Mouse (Mus musculus): Measurements from ENCODE around the gene Gnmt.

GRCm38 (mm10) chr17:46725273-46725672, 3.7 kb downstream of the Gnmt start:
- TF ChIP-seq TAL1 (IDR thresholded peaks at IDR 0.05; ENCODE audit: low read length) (no peak), GABPA (IDR thresholded peaks at IDR 0.05; ENCODE audit: low read depth, low read length) (no peak), CTCF (IDR thresholded peaks at IDR 0.05 in 2 of 3, conservative IDR thresholded peaks at IDR 0.05 in 1 of 3; ENCODE audit: control insufficient read depth in 1 of 3, insufficient read depth in 1 of 3, low read depth in 2 of 3, low read length in 3 of 3, poor library complexity in 1 of 3, severe bottlenecking in 1 of 3) (peak; percentile 53 to 73 (median 70)), POLR2AphosphoS2 (IDR thresholded peaks at IDR 0.05; ENCODE audit: low read length) (no peak), POLR2A (IDR thresholded peaks at IDR 0.05; ENCODE audit: control insufficient read depth in 1 of 2, insufficient read depth in 1 of 2, low read depth in 1 of 2, low read length in 2 of 2, poor library complexity in 1 of 2) (no peak), TCF12 (IDR thresholded peaks at IDR 0.05; ENCODE audit: low read depth, low read length) (no peak), NELFE (IDR thresholded peaks at IDR 0.05; ENCODE audit: low read depth, low read length) (no peak), ZMIZ1 (IDR thresholded peaks at IDR 0.05; ENCODE audit: low read depth, low read length) (no peak), HCFC1 (IDR thresholded peaks at IDR 0.05; ENCODE audit: low read depth, low read length) (no peak), RCOR1 (IDR thresholded peaks at IDR 0.05; ENCODE audit: low read depth, low read length) (no peak), MAX (IDR thresholded peaks at IDR 0.05; ENCODE audit: low read length) (no peak)
